ENCODE assay signal across 12 mouse cellular contexts in the genomic region with DNA sequence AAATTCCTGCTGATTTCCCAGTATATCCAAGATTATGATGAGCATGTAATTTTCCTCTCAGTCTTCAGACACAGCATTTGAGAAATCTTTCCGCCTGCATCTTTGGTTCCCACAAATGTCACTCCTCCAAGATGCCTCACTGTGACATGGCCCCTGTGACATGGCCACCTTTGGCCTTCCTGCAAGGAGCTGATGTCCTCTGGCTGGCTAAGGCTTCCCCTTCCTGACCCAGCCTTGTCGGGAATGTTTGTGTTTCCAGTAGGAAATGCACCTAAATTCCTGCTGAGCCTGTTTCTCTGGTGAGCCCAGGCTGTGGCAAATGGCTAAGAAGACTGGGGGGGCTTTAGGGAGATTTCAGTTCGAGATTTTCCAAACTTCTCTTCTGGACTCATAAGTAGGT.
A peak's percentile ranks its signal among the peaks of the same experiment; 100 is the strongest.
DNase-seq lines count a peak whose midpoint lies in the region; ATAC-seq and TF ChIP-seq lines count a peak whose summit lies in the region.
"Had no signal": no experiment of that assay in that cellular context is flagged by ENCODE, and none has a peak within 500 bp of the region (broad histone marks: within the 10 kb centered on the region; RNA-seq: fewer than 3 reads in every experiment).

No protein-coding gene starts in this region.

- no peak for TF ChIP-seq POLR2A in heart, adult 2 months (IDR thresholded peaks at IDR 0.05; ENCODE audit: insufficient read depth, low read depth, low read length)

- DNase-seq in heart, adult 2 months: peak in 1 of 2 experiments; percentile 21
- no peak for DNase-seq in heart, postnatal 10 days
- DNase-seq in adrenal gland, adult 8-10 months: peak; percentile 54
- DNase-seq in adrenal gland, postnatal 36 days: peak; percentile 39 to 52
- DNase-seq in kidney, postnatal 0 days (ENCODE audit: low spot score): peak; percentile 58
- DNase-seq in adipocyte (ENCODE audit: low spot score): no peak
- DNase-seq in right cerebral cortex, postnatal 4 days: no peak
- DNase-seq: cerebellum, postnatal 25 days had no signal

- no peak for ATAC-seq in kidney, postnatal 0 days (replicated peaks; ENCODE audit: low FRiP score, low read depth)

- no peak overlapping the region for H3K4me2 ChIP-seq in kidney, postnatal 0 days (ENCODE audit: low read length)
- H3K4me2 ChIP-seq: embryonic facial prominence, embryonic 13.5 days; limb, embryonic 13.5 days; lung, embryonic 15.5 days had no signal

- intact Hi-C loops in heart, adult 2 months (cut with DNase I): loop anchor here (5.0 kb wide), 1 partner anchor 127 kb away; no protein-coding TSS in a partner anchor
- intact Hi-C loops in heart, postnatal 10 days (cut with DNase I): no loop called here

- TF ChIP-seq EP300 in heart, adult 2 months (IDR thresholded peaks at IDR 0.05; ENCODE audit: insufficient read depth, low read depth, low read length): 0 out of 2 replicates have a peak, but pooled peaks have one; percentile 33

- no peaks in the 10 kb centered on the region for H3K9me3 ChIP-seq in kidney, postnatal 0 days (replicated peaks; ENCODE audit: low read length)
- H3K9me3 ChIP-seq: embryonic facial prominence, embryonic 13.5 days; limb, embryonic 13.5 days; lung, embryonic 15.5 days had no signal

- H3K4me1 ChIP-seq in heart, adult 2 months (ENCODE audit: control insufficient read depth, insufficient read depth, low read length): peaks cover 4% of the 10 kb centered on the region; the same call in 1 of the 2 replicates
- H3K4me1 ChIP-seq in kidney, postnatal 0 days (replicated peaks; ENCODE audit: insufficient read depth, low read length): no peaks in the 10 kb centered on the region

- no peak overlapping the region for H3K9ac ChIP-seq in heart, adult 2 months (ENCODE audit: low read depth, low read length)
- no peak overlapping the region for H3K9ac ChIP-seq in kidney, postnatal 0 days (ENCODE audit: low read depth, low read length)
- H3K9ac ChIP-seq: embryonic facial prominence, embryonic 13.5 days; limb, embryonic 13.5 days; lung, embryonic 15.5 days had no signal

- 34% methylated on average over 3 of the region's 3 CpGs for WGBS in heart, adult 2 months
- WGBS in kidney, postnatal 0 days: 39% methylated on average over 3 of the region's 3 CpGs

- H3K79me2 ChIP-seq in heart, adult 2 months (replicated peaks; ENCODE audit: control insufficient read depth, insufficient read depth, low read length): no peaks in the 10 kb centered on the region

- no peak overlapping the region for H3K4me3 ChIP-seq in heart, adult 2 months
- H3K4me3 ChIP-seq in kidney, postnatal 0 days (replicated peaks; ENCODE audit: low read depth, low read length): no peak overlapping the region
- H3K4me3 ChIP-seq: embryonic facial prominence, embryonic 13.5 days; left cerebral cortex, adult 2 months; limb, embryonic 13.5 days; lung, embryonic 15.5 days had no signal

- no peaks in the 10 kb centered on the region for H3K36me3 ChIP-seq in heart, adult 2 months (ENCODE audit: control insufficient read depth, insufficient read depth, low read length)
- H3K36me3 ChIP-seq in kidney, postnatal 0 days (ENCODE audit: insufficient read depth, low read length): no peaks in the 10 kb centered on the region
- H3K36me3 ChIP-seq: embryonic facial prominence, embryonic 13.5 days; limb, embryonic 13.5 days; lung, embryonic 15.5 days had no signal

- H3K27ac ChIP-seq in heart, adult 2 months: no peak overlapping the region
- 0 out of 2 replicates have a peak overlapping the region, but pooled peaks have one; percentile 50 for H3K27ac ChIP-seq in kidney, postnatal 0 days
- H3K27ac ChIP-seq: embryonic facial prominence, embryonic 13.5 days; left cerebral cortex, adult 2 months; limb, embryonic 13.5 days; lung, embryonic 15.5 days had no signal

- TF ChIP-seq CTCF in heart, adult 2 months (IDR thresholded peaks at IDR 0.05): no peak
- TF ChIP-seq CTCF in kidney, postnatal 0 days (IDR thresholded peaks at IDR 0.05; ENCODE audit: low read depth): no peak

- no peaks in the 10 kb centered on the region for H3K27me3 ChIP-seq in heart, adult 2 months (ENCODE audit: control insufficient read depth, insufficient read depth, low read length)
- no peaks in the 10 kb centered on the region for H3K27me3 ChIP-seq in kidney, postnatal 0 days (ENCODE audit: insufficient read depth, low read length)
- H3K27me3 ChIP-seq: embryonic facial prominence, embryonic 13.5 days; limb, embryonic 13.5 days; lung, embryonic 15.5 days had no signal

Comparison
In these comparisons a context has a peak if more than half of its experiments do, and no peak if none do; other contexts are left out.
1. DNase-seq: peak in adrenal gland, adult 8-10 months (single experiment), adrenal gland, postnatal 36 days (2 of 2) and kidney, postnatal 0 days (single experiment); none in heart, postnatal 10 days (0 of 2), adipocyte (single experiment) and right cerebral cortex, postnatal 4 days (single experiment).